Mouse (Mus musculus) hindbrain, postnatal 0 days (tissue): ENCODE measurements around the gene Mettl21c. TPM values are rescaled to one million over a fixed set of nuclear protein-coding genes. Genes with fewer than 3 reads are reported as not detected.

Experiments used
- ATAC-seq: fragments of 200-750 bp; cut with Nextera tagmentation; 2 replicates; pipeline ENCODE4 v1.8.0; 2017; ENCODE audit warnings: mild to moderate bottlenecking, moderate TSS enrichment, moderate library complexity
- DNase-seq: peaks from one replicate; pipeline ENCODE4 v3.0.0-alpha.2; 2015; ENCODE audit warnings: low spot score
- H3K27ac ChIP-seq: fragments of 300-500 bp; sonication (generic); 2 replicates; pipeline ENCODE4 v1.5.1; 2014; ENCODE audit warnings: mild to moderate bottlenecking
- H3K27me3 ChIP-seq: fragments of 300-500 bp; sonication (generic); 2 replicates; pipeline ENCODE4 v1.6.1; 2014; ENCODE audit warnings: low read length, mixed read lengths; ENCODE audit not compliant: insufficient read depth
- H3K36me3 ChIP-seq: fragments of 300-500 bp; sonication (generic); 2 replicates; pipeline ENCODE4 v1.6.1; 2014; ENCODE audit warnings: low read length, mixed read lengths; ENCODE audit not compliant: insufficient read depth
- H3K4me1 ChIP-seq: fragments of 300-500 bp; sonication (generic); 2 replicates; pipeline ENCODE4 v1.6.1; 2014; ENCODE audit warnings: antibody characterized with exemption, low read length, mixed read lengths; ENCODE audit not compliant: insufficient read depth
- H3K4me2 ChIP-seq: fragments of 300-500 bp; sonication (generic); 2 replicates; pipeline ENCODE4 v1.6.1; 2014; ENCODE audit warnings: low read depth, mild to moderate bottlenecking, low read length, moderate library complexity, mixed read lengths
- H3K4me3 ChIP-seq: fragments of 300-500 bp; sonication (generic); 2 replicates; pipeline ENCODE4 v1.5.1; 2014; ENCODE audit warnings: low read length
- H3K9ac ChIP-seq: fragments of 300-500 bp; sonication (generic); replicated peaks from 2 replicates; pipeline ENCODE4 v1.6.1; 2014; ENCODE audit warnings: mild to moderate bottlenecking, low read length, moderate library complexity, mixed read lengths
- H3K9me3 ChIP-seq: fragments of 300-500 bp; sonication (generic); 2 replicates; pipeline ENCODE4 v1.6.1; 2016; ENCODE audit warnings: low read length, mixed read lengths
- CTCF ChIP-seq: IDR thresholded peaks from 2 replicates; pipeline ENCODE4 v1.5.1; 2016; ENCODE audit warnings: antibody characterized with exemption, control low read depth, low read depth
- WGBS: fragments of 180-500 bp; shearing (Covaris S2); extraction: QIAGEN DNeasy Blood & Tissue Kit; methylation state at CpG from one replicate; pipeline ENCODE4 v1.1.7; 2014; 5-methylcytosine and 5-hydroxymethylcytosine counted together
- polyA plus RNA-seq: library from polyadenylated mRNA; unstranded; fragments of >200 nt; fragmentation: Nextera tagmentation; extraction: Ambion mirVana; gene quantifications from 2 replicates; pipeline ENCODE4 v1.2.1, GENCODE M21; 2015
- total RNA-seq: library from RNA; depleted of rRNA; stranded (reverse); fragments of >200 nt; gene quantifications from 2 replicates; pipeline ENCODE4 v1.2.3, GENCODE M21; 2014; rRNA removed

Mettl21c gene
- total and polyA plus RNA-seq, 2 experiments from 2014 or later: 0.21 to 1.8 TPM

GRCm38 (mm10) chr1:44004513-44004912, 15.3 kb downstream of the Mettl21c start:
- Histone ChIP-seq H3K4me1 (no peaks in the 10 kb centered on the region), H3K4me2 (no peak overlapping the region), H3K9ac (no peak overlapping the region), H3K9me3 (no peaks in the 10 kb centered on the region), H3K27me3 (no peaks in the 10 kb centered on the region), H3K27ac (no peak overlapping the region), H3K36me3 (peaks cover 13% of the 10 kb centered on the region), H3K4me3 (no peak overlapping the region)
- no peak for ATAC-seq
- no peak for TF ChIP-seq CTCF
- WGBS: 97% methylated on average over 2 of the region's 2 CpGs
- no peak for DNase-seq

- DNase-seq (no peak), ATAC-seq (no peak)
- H3K27me3 ChIP-seq: no peaks in the 10 kb centered on the region
- H3K27ac ChIP-seq: no peak overlapping the region
- no peak for TF ChIP-seq CTCF
- WGBS: 95% methylated on average over 4 of the region's 4 CpGs
- peaks cover 19% of the 10 kb centered on the region for H3K36me3 ChIP-seq
- H3K9me3 ChIP-seq: no peaks in the 10 kb centered on the region
- H3K9ac ChIP-seq: no peak overlapping the region
- H3K4me1 ChIP-seq: no peaks in the 10 kb centered on the region
- H3K4me3 ChIP-seq: no peak overlapping the region
- H3K4me2 ChIP-seq: no peak overlapping the region
Measured at GRCm38 (mm10) chr1:43996914-43997589, 22.8 kb downstream of the Mettl21c start.

- no peak for ATAC-seq
- no peaks in the 10 kb centered on the region for H3K9me3 ChIP-seq
- no peaks in the 10 kb centered on the region for H3K27me3 ChIP-seq
- WGBS: 82% methylated on average over 3 of the region's 3 CpGs
- no peak overlapping the region for H3K27ac ChIP-seq
- no peak overlapping the region for H3K9ac ChIP-seq
- TF ChIP-seq CTCF: no peak
- H3K36me3 ChIP-seq: peaks cover 27% of the 10 kb centered on the region
- no peak for DNase-seq
- no peak overlapping the region for H3K4me2 ChIP-seq
- no peaks in the 10 kb centered on the region for H3K4me1 ChIP-seq
- no peak overlapping the region for H3K4me3 ChIP-seq
Measured at GRCm38 (mm10) chr1:43971089-43971488, 48.7 kb downstream of the Mettl21c start.

GRCm38 (mm10) chr1:43969361-43969760, 50.5 kb downstream of the Mettl21c start:
- DNase-seq (no peak), ATAC-seq (no peak)
- no peak overlapping the region for H3K4me3 ChIP-seq
- TF ChIP-seq CTCF: no peak
- peaks cover 27% of the 10 kb centered on the region for H3K36me3 ChIP-seq
- H3K27me3 ChIP-seq: no peaks in the 10 kb centered on the region
- H3K9ac ChIP-seq: no peak overlapping the region
- H3K27ac ChIP-seq: no peak overlapping the region
- no peak overlapping the region for H3K4me2 ChIP-seq
- no peaks in the 10 kb centered on the region for H3K9me3 ChIP-seq
- WGBS: 95% methylated on average over 3 of the region's 3 CpGs
- no peaks in the 10 kb centered on the region for H3K4me1 ChIP-seq

GRCm38 (mm10) chr1:43966756-43967155, 53.1 kb downstream of the Mettl21c start:
- Histone ChIP-seq H3K27me3 (no peaks in the 10 kb centered on the region), H3K36me3 (peaks cover 23% of the 10 kb centered on the region), H3K9ac (no peak overlapping the region), H3K27ac (no peak overlapping the region), H3K9me3 (no peaks in the 10 kb centered on the region), H3K4me3 (no peak overlapping the region), H3K4me2 (no peak overlapping the region), H3K4me1 (no peaks in the 10 kb centered on the region)
- peak; percentile 30 for TF ChIP-seq CTCF
- WGBS: 85% methylated on average over 4 of the region's 4 CpGs
- peak; percentile 1 for DNase-seq
- ATAC-seq: no peak

- WGBS: 92% methylated on average over 4 of the region's 4 CpGs
- no peak overlapping the region for H3K27ac ChIP-seq
- DNase-seq (no peak), ATAC-seq (no peak)
- H3K9ac ChIP-seq: no peak overlapping the region
- peaks cover 22% of the 10 kb centered on the region for H3K36me3 ChIP-seq
- H3K4me3 ChIP-seq: no peak overlapping the region
- H3K4me1 ChIP-seq: no peaks in the 10 kb centered on the region
- no peak for TF ChIP-seq CTCF
- no peaks in the 10 kb centered on the region for H3K27me3 ChIP-seq
- no peak overlapping the region for H3K4me2 ChIP-seq
- no peaks in the 10 kb centered on the region for H3K9me3 ChIP-seq
Measured at GRCm38 (mm10) chr1:43964381-43964780, 55.5 kb downstream of the Mettl21c start.

Other genes starting within 250 kb of the Mettl21c start
- 8.8 and 17.4 TPM in 2 replicates for gene Uxs1, start 192.2 kb downstream of the Mettl21c start, total RNA-seq
- gene Uxs1, start 192.2 kb downstream of the Mettl21c start, polyA plus RNA-seq: 20.6 and 22.3 TPM in 2 replicates
- gene Tpp2, start 86.4 kb downstream of the Mettl21c start, total RNA-seq: 26.4 and 28.5 TPM in 2 replicates
- gene Tpp2, start 86.4 kb downstream of the Mettl21c start, polyA plus RNA-seq: 46.2 and 49.8 TPM in 2 replicates
- gene Gm8251, start 41.9 kb upstream of the Mettl21c start, total RNA-seq: 0.04 TPM in 1 of 2 replicates, not detected in the other
- gene Gm8251, start 41.9 kb upstream of the Mettl21c start, polyA plus RNA-seq: 0.03 and 0.05 TPM in 2 replicates
- 10.6 and 14.2 TPM in 2 replicates for gene Tex30, start 82.4 kb upstream of the Mettl21c start, total RNA-seq
- gene Tex30, start 82.4 kb upstream of the Mettl21c start, polyA plus RNA-seq: 44.0 and 47.5 TPM in 2 replicates
- gene Kdelc1, start 98.8 kb upstream of the Mettl21c start, total RNA-seq: 7.4 and 8.4 TPM in 2 replicates
- gene Kdelc1, start 98.8 kb upstream of the Mettl21c start, polyA plus RNA-seq: 15.9 and 17.4 TPM in 2 replicates
- gene Bivm, start 98.9 kb upstream of the Mettl21c start, total RNA-seq: 28.0 and 30.0 TPM in 2 replicates
- gene Bivm, start 98.9 kb upstream of the Mettl21c start, polyA plus RNA-seq: 20.9 and 21.3 TPM in 2 replicates
- 13.0 and 14.2 TPM in 2 replicates for gene Ercc5, start 127.7 kb upstream of the Mettl21c start, total RNA-seq
- gene Ercc5, start 127.7 kb upstream of the Mettl21c start, polyA plus RNA-seq: 19.8 and 21.0 TPM in 2 replicates
- gene Mettl21e, start 198.9 kb upstream of the Mettl21c start, total RNA-seq: not detected in 2 replicates
- gene Mettl21e, start 198.9 kb upstream of the Mettl21c start, polyA plus RNA-seq: not detected in 2 replicates